Mouse (Mus musculus) liver, embryonic 14.5 days (tissue): ENCODE results near the gene Tlr9.

Experiments
- CTCF ChIP-seq: IDR thresholded peaks from 2 replicates; pipeline ENCODE4 v1.5.1; 2016; ENCODE audit warnings: antibody characterized with exemption, low read depth, control low read depth
- EP300 ChIP-seq: IDR thresholded peaks from 2 replicates; pipeline ENCODE4 v1.6.1; 2016; ENCODE audit warnings: antibody characterized with exemption, low read depth

- TF ChIP-seq CTCF (no peak), EP300 (peak; percentile 38)
Observed at GRCm38 (mm10) chr9:106227790-106228429, 5.5 kb downstream of the Tlr9 start.
